Mouse (Mus musculus) cerebellum, adult 2 months (tissue): ENCODE data around the gene Tdp1.

ENCODE experiments used
- CTCF ChIP-seq: fragments of 200-500 bp; IDR thresholded peaks from 2 replicates; pipeline ENCODE4 v1.5.1; 2011; ENCODE audit warnings: low read depth, mild to moderate bottlenecking, control low read depth, low read length, moderate library complexity, borderline replicate concordance; ENCODE audit not compliant: insufficient read depth
- POLR2A ChIP-seq: fragments of 200-500 bp; IDR thresholded peaks from 2 replicates; pipeline ENCODE4 v1.6.1; 2011; ENCODE audit warnings: low read length, control low read depth, borderline replicate concordance; ENCODE audit not compliant: insufficient read depth

GRCm38 (mm10) chr12:99859391-99860100 is 24.8 kb upstream of the Tdp1 start:
- no peak for TF ChIP-seq CTCF
- no peak for TF ChIP-seq POLR2A
